Mouse (Mus musculus) urinary bladder, postnatal 0 days (tissue): ENCODE data around the gene Azi2. TPM values are rescaled to one million over a fixed set of nuclear protein-coding genes. Genes with fewer than 3 reads are reported as not detected.

Experiments
- microRNA-seq: library from miRNA; unstranded; fragments of <30 nt; microRNA quantifications from one replicate; pipeline ENCODE4, GENCODE M21; 2016
- polyA plus RNA-seq: library from polyadenylated mRNA; unstranded; fragments of >200 nt; fragmentation: Nextera tagmentation; extraction: Ambion mirVana; gene quantifications from 2 replicates; pipeline ENCODE4 v1.2.1, GENCODE M21; 2015

Gene Azi2
- polyA plus RNA-seq: 56.4 and 61.5 TPM in 2 replicates

GRCm38 (mm10) chr9:118040218-118041021, at the start of gene Azi2:
Gene Azi2, plus strand, starts transcription at chr9:118040499.

Small RNA genes lying within 50 kb of the gene (microRNA-seq; reads per million reads assigned to microRNA genes)
- not detected for gene Gm22008

Other genes starting within 250 kb of the Azi2 start
- gene Cmc1, start 109.7 kb downstream of the Azi2 start, polyA plus RNA-seq: 44.6 and 50.1 TPM in 2 replicates